Mouse (Mus musculus) layer of hippocampus, adult 9-10 months (tissue): Measurements from ENCODE around the gene Gm10130.
"Not testable (repeated sequence)": the region's sequence is repeated elsewhere in the genome, so short reads cannot be mapped to it uniquely, and the experiment has no call there.

Experiments
- DNase-seq: peaks from one replicate; pipeline ENCODE4 v3.0.0; 2022; ENCODE audit warnings: low spot score

The Gm10130 gene

DNA sequence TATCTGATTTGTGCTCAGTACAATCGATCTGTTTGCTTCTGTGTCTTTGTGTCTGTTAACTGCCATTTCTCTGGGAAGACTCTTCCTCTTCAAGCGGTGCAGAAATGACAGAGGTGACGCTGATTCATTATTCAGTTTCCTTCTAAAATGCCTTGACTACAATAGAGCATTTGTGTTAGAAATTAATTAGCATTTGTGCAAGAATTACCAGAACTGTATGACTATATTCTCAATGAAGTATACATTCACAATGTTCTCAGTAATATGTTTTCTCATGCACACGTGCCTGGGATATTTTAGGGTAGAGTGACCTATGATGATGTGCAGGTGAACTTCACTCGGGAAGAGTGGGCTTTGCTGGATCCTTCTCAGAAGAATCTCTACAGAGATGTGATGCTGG lies at the start of gene Gm10130:
Gm10130 (plus strand) TSS at position 301 of the 400 bp plus-strand sequence.
- no peak for DNase-seq

- no peak for DNase-seq
Measured at GRCm38 (mm10) chr2:150293669-150294068, 29.8 kb upstream of the Gm10130 start.

DNA sequence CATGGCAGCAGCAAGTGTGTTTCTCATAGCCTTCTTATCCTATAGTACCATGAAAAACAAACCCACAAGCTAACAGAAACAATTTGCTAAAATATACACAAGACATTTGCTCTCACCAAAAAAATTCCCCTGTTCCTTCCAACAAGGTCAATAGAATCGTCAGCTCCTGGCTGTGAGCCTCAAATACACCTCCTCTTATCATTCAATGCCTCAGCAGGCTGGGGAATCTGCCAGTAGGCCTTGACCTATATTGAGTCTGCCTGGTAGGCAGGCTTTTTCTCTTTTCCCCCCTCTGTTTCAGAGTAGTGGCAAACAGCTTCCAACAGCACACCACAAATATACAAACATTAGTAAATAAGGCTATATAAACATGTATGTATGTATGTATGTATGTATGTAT lies 24.4 kb upstream of the Gm10130 start:
- no peak for DNase-seq

- DNase-seq = no peak
Measured at GRCm38 (mm10) chr2:150307183-150307773, 16.2 kb upstream of the Gm10130 start.

GRCm38 (mm10) chr2:150310952-150311884 lies 12.3 kb upstream of the Gm10130 start:
- DNase-seq = peak; percentile 81

DNA sequence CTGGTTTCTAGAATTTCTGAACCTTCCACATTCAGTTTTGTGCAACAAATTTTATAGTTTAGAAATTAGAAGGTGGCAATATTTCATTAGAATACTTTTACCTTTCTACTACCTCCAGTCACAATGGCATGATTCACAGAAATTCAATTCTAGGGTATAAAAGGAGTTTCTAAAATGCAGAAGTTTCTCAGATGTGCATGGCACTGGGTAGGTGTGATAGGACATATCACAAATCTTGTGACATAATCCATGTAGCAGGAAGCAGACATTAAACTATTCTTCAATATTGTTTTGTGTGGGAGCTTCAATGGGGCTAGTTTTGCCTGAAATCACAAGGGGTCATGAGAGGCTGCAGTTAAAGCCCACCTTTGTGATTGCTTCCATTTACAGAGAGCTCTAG lies 7.4 kb upstream of the Gm10130 start:
- no peak for DNase-seq

DNA sequence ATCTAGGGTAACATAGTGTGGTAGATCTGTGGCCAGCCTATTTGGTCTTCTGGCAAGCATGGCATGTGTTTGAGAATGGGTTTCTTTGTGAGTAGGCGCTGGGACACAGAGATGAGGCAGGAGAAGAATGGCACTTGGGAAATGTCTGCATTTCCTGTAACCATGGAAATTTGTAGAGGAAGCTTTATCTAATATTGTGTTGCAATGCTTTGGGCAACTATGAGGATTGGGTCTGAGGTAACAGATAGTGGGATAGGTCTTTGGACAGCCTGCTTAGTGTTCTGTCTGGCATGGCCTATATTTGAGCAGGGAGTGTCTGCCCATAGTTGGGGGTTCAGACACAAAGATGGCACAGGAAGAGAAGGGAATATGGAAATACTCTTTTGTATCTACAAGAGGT lies 4.5 kb upstream of the Gm10130 start:
- no peak for DNase-seq

- DNase-seq = not testable (repeated sequence)
Measured at GRCm38 (mm10) chr2:150357136-150357535, 33.6 kb downstream of the Gm10130 start.

- DNase-seq = peak; percentile 90
Measured at GRCm38 (mm10) chr2:150362113-150362877, 38.8 kb downstream of the Gm10130 start, which contains the start of gene 3300002I08Rik. Gene 3300002I08Rik, minus strand, starts transcription at chr2:150362765.

DNA sequence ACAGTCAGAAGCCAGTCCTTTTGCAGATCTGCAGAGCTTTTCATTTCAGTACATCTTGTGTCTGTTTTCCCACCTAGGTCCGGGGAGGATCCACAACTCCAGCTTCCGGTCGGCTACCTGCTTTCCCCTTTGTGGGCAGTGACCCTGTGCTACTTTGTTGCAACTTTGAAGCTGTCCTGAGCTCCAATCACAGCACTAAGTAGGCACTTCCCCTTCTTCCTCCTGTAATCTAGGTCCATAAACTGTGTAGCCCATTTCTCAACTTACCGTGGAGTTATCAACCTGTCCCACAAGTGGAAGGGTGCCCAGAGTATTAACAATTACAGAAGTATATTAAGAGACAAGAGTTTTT lies 39.4 kb downstream of the Gm10130 start:
- no peak for DNase-seq

GRCm38 (mm10) chr2:150385553-150386106 lies 62.1 kb downstream of the Gm10130 start:
- DNase-seq = not testable (repeated sequence)

DNA sequence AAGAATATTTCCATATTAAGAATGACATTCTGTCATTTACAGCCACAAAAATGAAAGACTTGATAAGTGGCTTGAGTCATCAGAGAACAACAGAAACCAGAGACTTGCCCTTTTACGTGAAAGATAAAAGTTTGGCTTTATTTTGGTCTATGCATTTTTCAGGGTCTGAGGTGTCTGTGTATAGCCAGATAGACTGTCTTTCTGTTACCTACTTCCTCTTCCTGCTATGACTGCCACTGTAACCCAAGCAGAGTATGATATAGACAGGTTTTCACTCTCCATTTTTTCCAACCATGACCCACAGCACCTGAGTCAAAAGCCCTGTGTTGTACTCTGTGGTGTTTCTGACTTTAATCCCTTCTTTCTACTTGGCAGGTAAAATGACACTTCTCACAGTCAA lies 66.7 kb downstream of the Gm10130 start:
- no peak for DNase-seq

GRCm38 (mm10) chr2:150412146-150412545 lies 88.6 kb downstream of the Gm10130 start:
- DNase-seq = not testable (repeated sequence)
